Mouse (Mus musculus): ENCODE measurements around the gene Rsbn1.

Gene Rsbn1

GRCm38 (mm10) chr3:103914010-103914669, at the start of gene Rsbn1:
Rsbn1 (plus strand) TSS chr3:103914120.
- peak; percentile 98 for DNase-seq (ENCODE audit: low read depth)

GRCm38 (mm10) chr3:103864200-103864599, 49.7 kb upstream of the Rsbn1 start:
- DNase-seq (ENCODE audit: low read depth): no peak

GRCm38 (mm10) chr3:103867424-103867971, 46.4 kb upstream of the Rsbn1 start:
- no peak for DNase-seq (ENCODE audit: low read depth)

GRCm38 (mm10) chr3:103868008-103868407, 45.9 kb upstream of the Rsbn1 start:
- DNase-seq (ENCODE audit: low read depth): no peak

GRCm38 (mm10) chr3:103872663-103873098, 41.2 kb upstream of the Rsbn1 start:
- no peak for DNase-seq (ENCODE audit: low read depth)

GRCm38 (mm10) chr3:103874329-103874728, 39.6 kb upstream of the Rsbn1 start:
- no peak for DNase-seq (ENCODE audit: low read depth)

- DNase-seq (ENCODE audit: low read depth): no peak
These were observed 28.0 kb upstream of the Rsbn1 start for GRCm38 (mm10) chr3:103885946-103886345.

GRCm38 (mm10) chr3:103887581-103887980, 26.3 kb upstream of the Rsbn1 start:
- DNase-seq (ENCODE audit: low read depth): peak; percentile 89

GRCm38 (mm10) chr3:103893374-103893773, 20.5 kb upstream of the Rsbn1 start:
- DNase-seq (ENCODE audit: low read depth): no peak

GRCm38 (mm10) chr3:103904705-103905104, 9.2 kb upstream of the Rsbn1 start:
- peak; percentile 76 for DNase-seq (ENCODE audit: low read depth)

- peak; percentile 45 for DNase-seq (ENCODE audit: low read depth)
These were observed 6.4 kb upstream of the Rsbn1 start for GRCm38 (mm10) chr3:103907335-103908030.

- peak; percentile 28 for DNase-seq (ENCODE audit: low read depth)
These were observed 5.1 kb upstream of the Rsbn1 start for GRCm38 (mm10) chr3:103908781-103909180.

- DNase-seq (ENCODE audit: low read depth): peak; percentile 16
These were observed 414 bp upstream of the Rsbn1 start for GRCm38 (mm10) chr3:103913451-103913961.

GRCm38 (mm10) chr3:103914732-103915508, 1.0 kb downstream of the Rsbn1 start:
- DNase-seq (ENCODE audit: low read depth): peak; percentile 59

GRCm38 (mm10) chr3:103915509-103915896, 1.6 kb downstream of the Rsbn1 start:
- no peak for DNase-seq (ENCODE audit: low read depth)

- peak; percentile 38 for DNase-seq (ENCODE audit: low read depth)
These were observed 2.4 kb downstream of the Rsbn1 start for GRCm38 (mm10) chr3:103916205-103916838.

- DNase-seq (ENCODE audit: low read depth): peak; percentile 17
These were observed 2.9 kb downstream of the Rsbn1 start for GRCm38 (mm10) chr3:103916839-103917237.

- DNase-seq (ENCODE audit: low read depth): no peak
These were observed 6.2 kb downstream of the Rsbn1 start for GRCm38 (mm10) chr3:103920094-103920493.

GRCm38 (mm10) chr3:103925302-103925701, 11.4 kb downstream of the Rsbn1 start:
- DNase-seq (ENCODE audit: low read depth): no peak

GRCm38 (mm10) chr3:103927511-103927910, 13.6 kb downstream of the Rsbn1 start:
- no peak for DNase-seq (ENCODE audit: low read depth)

- DNase-seq (ENCODE audit: low read depth): peak; percentile 36
These were observed 31.1 kb downstream of the Rsbn1 start for GRCm38 (mm10) chr3:103944794-103945562.

Data from NIH3T3 (cell line).